Mouse (Mus musculus): ENCODE measurements around the gene Slc35f1. TPM values are rescaled to one million over a fixed set of nuclear protein-coding genes. Genes with fewer than 3 reads are reported as not detected.

Gene Slc35f1
- under 1 TPM in 1 of 2 experiments, not detected in 1; 0.10 TPM for polyA plus RNA-seq (2017; shearing (Covaris generic))

GRCm38 (mm10) chr10:52690334-52690991, at the start of gene Slc35f1:
Slc35f1 (plus strand) TSS chr10:52690533.

